Mouse (Mus musculus) liver, embryonic 14.5 days (tissue): ENCODE results near the gene Ccdc102a.

ENCODE experiments used
- CTCF ChIP-seq: IDR thresholded peaks from 2 replicates; pipeline ENCODE4 v1.5.1; 2016; ENCODE audit warnings: antibody characterized with exemption, low read depth, control low read depth
- EP300 ChIP-seq: IDR thresholded peaks from 2 replicates; pipeline ENCODE4 v1.6.1; 2016; ENCODE audit warnings: antibody characterized with exemption, low read depth

DNA sequence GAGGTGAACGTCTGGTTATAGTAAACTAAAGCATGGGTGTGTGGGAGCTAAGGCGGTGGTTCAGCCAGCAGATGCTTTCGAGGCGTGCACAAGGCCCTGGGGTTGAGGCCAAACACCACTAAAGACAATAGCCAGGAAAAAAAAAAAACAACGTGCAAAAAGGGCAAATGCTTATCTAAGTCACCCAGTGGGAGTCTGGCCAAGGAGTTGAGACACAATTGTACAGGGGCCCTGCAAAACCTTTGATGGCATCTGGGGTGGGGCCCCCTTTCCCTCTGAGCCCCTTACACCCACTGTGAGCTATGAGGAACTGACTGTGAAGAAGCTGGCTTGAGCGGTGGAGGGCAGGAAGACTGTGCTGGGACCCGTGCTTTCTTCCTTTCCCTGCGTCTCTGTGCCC, 4.7 kb upstream of the Ccdc102a start:
- TF ChIP-seq CTCF (no peak), EP300 (peak; percentile 37)
